Mouse (Mus musculus): Measurements from ENCODE around the gene Arid1b. TPM values are rescaled to one million over a fixed set of nuclear protein-coding genes. Genes with fewer than 3 reads are reported as not detected.

Arid1b gene
- polyA plus RNA-seq, 1 experiment from 2014 or later: 4.8 TPM

DNA sequence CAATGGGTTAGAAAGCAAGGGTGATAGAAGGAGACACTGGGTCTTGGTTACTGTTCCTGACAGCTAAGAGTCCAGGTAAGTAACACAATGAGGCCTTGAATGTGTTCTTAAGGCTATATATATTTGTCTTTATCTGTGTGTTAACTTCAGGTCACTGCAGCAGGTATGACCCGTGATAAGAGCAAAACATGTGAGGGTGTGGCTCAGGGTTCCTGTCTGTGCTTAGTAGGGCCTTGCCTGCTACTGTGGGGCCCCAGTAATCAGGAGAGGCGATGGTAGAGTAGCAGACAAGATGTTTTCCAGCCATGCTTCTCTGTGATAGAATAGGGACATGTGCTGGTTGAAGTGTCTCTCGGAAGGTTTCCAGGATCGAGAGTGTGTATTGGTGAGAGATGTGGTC, 118.0 kb downstream of the Arid1b start:
- TF ChIP-seq CTCF (IDR thresholded peaks at IDR 0.05; ENCODE audit: low read depth): no peak
- Histone ChIP-seq H3K4me2 (replicated peaks; ENCODE audit: low read depth) (no peak overlapping the region), H3K9ac (ENCODE audit: low read depth, low read length) (no peak overlapping the region), H3K27ac (ENCODE audit: low read depth, low read length) (no peak overlapping the region), H3K9me3 (ENCODE audit: control insufficient read depth) (no peaks in the 10 kb centered on the region), H3K4me3 (ENCODE audit: low read depth, low read length) (no peak overlapping the region), H3K4me1 (replicated peaks; ENCODE audit: control insufficient read depth, insufficient read depth, low read length) (peaks cover 5% of the 10 kb centered on the region; the same call in 1 of the 2 replicates), H3K36me3 (ENCODE audit: control insufficient read depth, insufficient read depth) (no peaks in the 10 kb centered on the region), H3K27me3 (replicated peaks; ENCODE audit: control insufficient read depth, insufficient read depth, low read length) (no peaks in the 10 kb centered on the region)
- WGBS: 47% methylated on average over 4 of the region's 4 CpGs
- ATAC-seq: no peak

DNA sequence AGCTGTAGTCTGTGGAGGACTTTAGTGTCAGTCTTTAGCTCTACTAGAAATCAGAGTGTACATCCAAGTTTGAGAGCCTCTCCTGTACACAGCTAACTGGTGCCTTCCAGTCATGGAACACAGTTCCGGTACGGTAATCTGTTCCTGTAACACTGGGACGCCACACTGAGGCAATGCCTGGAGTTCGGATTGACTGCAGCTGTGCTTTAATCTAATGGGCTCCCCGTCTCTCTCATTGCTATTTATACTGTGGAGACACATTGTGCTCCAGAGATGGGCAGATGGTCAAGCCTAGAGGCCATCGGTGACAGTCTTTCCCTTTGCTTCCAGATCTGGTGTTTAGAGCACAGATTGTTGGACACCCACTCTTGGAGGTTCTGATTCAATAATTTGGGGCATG, 121.8 kb downstream of the Arid1b start:
- H3K4me3 ChIP-seq (ENCODE audit: low read depth, low read length): no peak overlapping the region
- no peaks in the 10 kb centered on the region for H3K27me3 ChIP-seq (replicated peaks; ENCODE audit: control insufficient read depth, insufficient read depth, low read length)
- 86% methylated on average over 6 of the region's 6 CpGs for WGBS
- no peak overlapping the region for H3K9ac ChIP-seq (ENCODE audit: low read depth, low read length)
- no peaks in the 10 kb centered on the region for H3K9me3 ChIP-seq (ENCODE audit: control insufficient read depth)
- H3K4me1 ChIP-seq (replicated peaks; ENCODE audit: control insufficient read depth, insufficient read depth, low read length): peaks cover 3% of the 10 kb centered on the region; the same call in 1 of the 2 replicates
- no peak for TF ChIP-seq CTCF (IDR thresholded peaks at IDR 0.05; ENCODE audit: low read depth)
- H3K36me3 ChIP-seq (ENCODE audit: control insufficient read depth, insufficient read depth): no peaks in the 10 kb centered on the region
- no peak overlapping the region for H3K4me2 ChIP-seq (replicated peaks; ENCODE audit: low read depth)
- H3K27ac ChIP-seq (ENCODE audit: low read depth, low read length): no peak overlapping the region
- no peak for ATAC-seq

DNA sequence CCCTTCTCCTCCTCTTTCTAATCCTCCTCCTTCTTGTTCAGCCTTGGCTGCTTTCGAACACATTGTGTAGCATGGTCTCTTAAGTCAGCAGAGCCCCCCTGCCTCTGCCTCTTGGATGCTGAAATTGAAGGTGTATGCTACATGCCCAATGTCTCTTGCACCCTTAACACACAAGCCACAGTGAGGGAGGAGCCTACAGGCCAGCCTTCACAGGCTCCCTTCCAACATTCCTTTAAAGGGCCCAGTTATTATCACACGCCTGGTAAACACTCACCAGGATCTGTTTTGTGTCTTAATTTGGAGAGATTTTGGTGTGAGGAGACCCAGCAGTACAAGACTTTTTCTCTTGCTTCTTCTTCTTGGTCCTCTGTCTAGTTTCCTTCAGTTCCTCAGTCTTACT, 122.9 kb downstream of the Arid1b start:
- no peak for TF ChIP-seq CTCF (IDR thresholded peaks at IDR 0.05; ENCODE audit: low read depth)
- no peak for ATAC-seq
- no peaks in the 10 kb centered on the region for H3K9me3 ChIP-seq (ENCODE audit: control insufficient read depth)
- WGBS: 70% methylated on average over 2 of the region's 2 CpGs
- no peaks in the 10 kb centered on the region for H3K27me3 ChIP-seq (replicated peaks; ENCODE audit: control insufficient read depth, insufficient read depth, low read length)
- no peak overlapping the region for H3K4me2 ChIP-seq (replicated peaks; ENCODE audit: low read depth)
- H3K9ac ChIP-seq (ENCODE audit: low read depth, low read length): no peak overlapping the region
- H3K4me3 ChIP-seq (ENCODE audit: low read depth, low read length): no peak overlapping the region
- H3K4me1 ChIP-seq (replicated peaks; ENCODE audit: control insufficient read depth, insufficient read depth, low read length): no peaks in the 10 kb centered on the region; the same call in 1 of the 2 replicates
- no peak overlapping the region for H3K27ac ChIP-seq (ENCODE audit: low read depth, low read length)
- no peaks in the 10 kb centered on the region for H3K36me3 ChIP-seq (ENCODE audit: control insufficient read depth, insufficient read depth)

DNA sequence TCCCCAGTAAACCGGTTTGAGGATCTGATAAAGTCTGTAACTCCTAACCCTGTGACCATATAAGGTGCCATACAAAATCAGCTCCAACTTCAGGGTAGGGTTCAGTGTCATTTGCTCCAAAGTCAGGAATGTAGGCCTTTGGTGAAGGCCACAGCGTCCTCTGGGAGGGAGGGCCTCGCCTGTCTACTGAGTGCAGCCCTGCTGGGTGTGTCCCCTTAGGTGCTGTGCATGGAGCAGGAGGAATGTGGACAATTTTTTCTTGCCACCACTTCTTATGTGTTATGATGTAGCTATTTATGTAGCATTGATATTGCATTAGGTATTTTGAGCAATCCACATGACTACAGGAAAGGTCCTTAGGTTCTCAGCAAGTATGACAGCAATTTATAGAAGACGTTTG, 124.0 kb downstream of the Arid1b start:
- H3K9me3 ChIP-seq (ENCODE audit: control insufficient read depth): no peaks in the 10 kb centered on the region
- no peaks in the 10 kb centered on the region for H3K36me3 ChIP-seq (ENCODE audit: control insufficient read depth, insufficient read depth)
- no peak overlapping the region for H3K4me3 ChIP-seq (ENCODE audit: low read depth, low read length)
- WGBS: 52% methylated on average over 4 of the region's 4 CpGs
- H3K9ac ChIP-seq (ENCODE audit: low read depth, low read length): no peak overlapping the region
- no peaks in the 10 kb centered on the region for H3K4me1 ChIP-seq (replicated peaks; ENCODE audit: control insufficient read depth, insufficient read depth, low read length)
- H3K4me2 ChIP-seq (replicated peaks; ENCODE audit: low read depth): no peak overlapping the region
- no peaks in the 10 kb centered on the region for H3K27me3 ChIP-seq (replicated peaks; ENCODE audit: control insufficient read depth, insufficient read depth, low read length)
- no peak for TF ChIP-seq CTCF (IDR thresholded peaks at IDR 0.05; ENCODE audit: low read depth)
- H3K27ac ChIP-seq (ENCODE audit: low read depth, low read length): no peak overlapping the region
- no peak for ATAC-seq

DNA sequence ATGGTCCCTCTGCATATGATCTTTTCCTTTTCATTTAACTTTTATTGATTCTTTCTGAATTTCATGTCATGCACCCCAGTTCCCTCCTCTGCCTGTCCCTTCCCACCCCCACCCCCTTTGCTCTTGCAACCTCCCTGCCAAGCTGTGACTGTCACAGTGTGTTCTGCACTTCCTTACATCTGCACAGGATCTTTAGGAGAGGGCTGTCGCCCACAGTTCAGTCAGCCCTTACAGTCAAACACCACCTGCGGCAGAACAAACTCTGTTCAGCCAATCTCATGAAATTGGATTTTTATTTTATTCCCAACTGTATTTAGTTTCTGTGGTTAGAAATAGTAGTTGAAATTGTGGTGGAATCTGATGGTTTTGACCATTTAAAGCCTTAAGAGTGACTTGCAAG, 130.5 kb downstream of the Arid1b start:
- WGBS: 64% methylated on average over 2 of the region's 2 CpGs
- H3K9ac ChIP-seq (ENCODE audit: low read depth, low read length): no peak overlapping the region
- no peak overlapping the region for H3K4me2 ChIP-seq (replicated peaks; ENCODE audit: low read depth)
- no peak overlapping the region for H3K27ac ChIP-seq (ENCODE audit: low read depth, low read length)
- no peak for ATAC-seq
- no peaks in the 10 kb centered on the region for H3K4me1 ChIP-seq (replicated peaks; ENCODE audit: control insufficient read depth, insufficient read depth, low read length)
- H3K9me3 ChIP-seq (ENCODE audit: control insufficient read depth): no peaks in the 10 kb centered on the region
- no peaks in the 10 kb centered on the region for H3K36me3 ChIP-seq (ENCODE audit: control insufficient read depth, insufficient read depth)
- H3K27me3 ChIP-seq (replicated peaks; ENCODE audit: control insufficient read depth, insufficient read depth, low read length): no peaks in the 10 kb centered on the region
- H3K4me3 ChIP-seq (ENCODE audit: low read depth, low read length): no peak overlapping the region
- no peak for TF ChIP-seq CTCF (IDR thresholded peaks at IDR 0.05; ENCODE audit: low read depth)

DNA sequence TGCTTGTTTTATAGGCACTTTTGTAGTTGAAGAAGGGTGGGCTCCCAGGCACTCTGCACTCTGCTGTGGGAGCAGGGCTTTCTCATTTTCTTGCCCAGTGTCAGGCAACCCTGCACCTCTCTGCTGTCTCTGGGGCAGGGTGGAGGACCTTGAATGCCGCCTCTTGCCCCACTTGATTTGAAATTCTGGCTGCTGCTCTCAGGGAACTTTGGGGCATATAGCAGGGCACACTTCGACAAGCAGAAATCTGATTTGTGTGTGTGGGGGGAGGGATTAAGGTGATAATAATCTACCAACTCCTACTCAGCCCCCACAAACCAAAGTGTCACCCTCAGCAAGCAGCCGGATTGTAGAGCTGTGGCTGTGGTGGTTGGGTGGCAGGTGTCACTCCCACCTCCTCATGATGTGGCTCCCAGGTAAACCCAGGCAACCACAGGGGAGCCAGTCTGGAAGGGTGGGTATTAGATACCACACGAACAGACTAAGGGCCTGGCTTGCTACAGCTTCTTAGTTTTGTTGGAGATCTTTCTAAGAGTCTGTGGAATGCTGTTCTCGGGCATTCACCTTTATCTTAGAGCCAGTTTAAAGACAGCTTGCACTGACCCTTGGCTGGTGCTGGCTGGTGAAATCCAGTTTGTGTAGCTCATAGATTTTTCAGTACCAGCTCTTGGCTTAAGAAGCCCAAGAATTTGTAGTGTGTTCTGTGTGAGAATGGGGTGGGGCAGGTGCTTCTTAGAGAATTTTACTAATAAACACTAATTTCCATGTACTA, 131.1 kb downstream of the Arid1b start:
- WGBS: 52% methylated on average over 5 of the region's 5 CpGs
- ATAC-seq: no peak
- H3K4me2 ChIP-seq (replicated peaks; ENCODE audit: low read depth): no peak overlapping the region
- H3K36me3 ChIP-seq (ENCODE audit: control insufficient read depth, insufficient read depth): no peaks in the 10 kb centered on the region
- TF ChIP-seq CTCF (IDR thresholded peaks at IDR 0.05; ENCODE audit: low read depth): no peak
- no peaks in the 10 kb centered on the region for H3K9me3 ChIP-seq (ENCODE audit: control insufficient read depth)
- H3K4me1 ChIP-seq (replicated peaks; ENCODE audit: control insufficient read depth, insufficient read depth, low read length): no peaks in the 10 kb centered on the region
- no peak overlapping the region for H3K4me3 ChIP-seq (ENCODE audit: low read depth, low read length)
- no peaks in the 10 kb centered on the region for H3K27me3 ChIP-seq (replicated peaks; ENCODE audit: control insufficient read depth, insufficient read depth, low read length)
- H3K9ac ChIP-seq (ENCODE audit: low read depth, low read length): no peak overlapping the region
- H3K27ac ChIP-seq (ENCODE audit: low read depth, low read length): no peak overlapping the region

Data from intestine, postnatal 0 days (tissue).